Mouse (Mus musculus) T-cell, adult 2 months (primary cell): ENCODE results near the gene Mkrn2os.

ENCODE experiments used
- DNase-seq: peaks from one replicate; pipeline ENCODE4 v3.0.0; 2022; ENCODE audit warnings: low spot score

The Mkrn2os gene

GRCm38 (mm10) chr6:115582328-115583115 lies 9.9 kb downstream of the Mkrn2os start:
- DNase-seq = no peak

- no peak for DNase-seq
These were observed 11.6 kb downstream of the Mkrn2os start for GRCm38 (mm10) chr6:115580810-115581209.

GRCm38 (mm10) chr6:115577941-115578340 lies 14.4 kb downstream of the Mkrn2os start:
- no peak for DNase-seq

GRCm38 (mm10) chr6:115577407-115577806 lies 15.0 kb downstream of the Mkrn2os start:
- no peak for DNase-seq

GRCm38 (mm10) chr6:115574171-115574570 lies 18.2 kb downstream of the Mkrn2os start:
- DNase-seq = no peak

- no peak for DNase-seq
These were observed 26.8 kb downstream of the Mkrn2os start for GRCm38 (mm10) chr6:115565479-115566045.

GRCm38 (mm10) chr6:115559651-115560632 lies 32.4 kb downstream of the Mkrn2os start:
- DNase-seq = peak; percentile 25

- DNase-seq = no peak
These were observed 34.2 kb downstream of the Mkrn2os start for GRCm38 (mm10) chr6:115558176-115558575.

GRCm38 (mm10) chr6:115555485-115555884 lies 36.9 kb downstream of the Mkrn2os start:
- DNase-seq = no peak

- DNase-seq = peak; percentile 43
These were observed 46.1 kb downstream of the Mkrn2os start for GRCm38 (mm10) chr6:115546276-115546675.

GRCm38 (mm10) chr6:115544442-115544970 lies 47.9 kb downstream of the Mkrn2os start, which contains the start of gene Tsen2:
TSS of gene Tsen2 (plus strand) at chr6:115544664.
- DNase-seq = peak; percentile 96

- no peak for DNase-seq
These were observed 50.0 kb downstream of the Mkrn2os start for GRCm38 (mm10) chr6:115542341-115542740.

- no peak for DNase-seq
These were observed 50.6 kb downstream of the Mkrn2os start for GRCm38 (mm10) chr6:115541676-115542275.

GRCm38 (mm10) chr6:115538645-115539429 lies 53.5 kb downstream of the Mkrn2os start:
- DNase-seq = peak; percentile 74

GRCm38 (mm10) chr6:115536169-115536568 lies 56.2 kb downstream of the Mkrn2os start:
- DNase-seq = no peak

- no peak for DNase-seq
These were observed 57.8 kb downstream of the Mkrn2os start for GRCm38 (mm10) chr6:115534617-115535016.
